Mouse (Mus musculus): ENCODE data around the gene Gpsm1. TPM values are rescaled to one million over a fixed set of nuclear protein-coding genes. Genes with fewer than 3 reads are reported as not detected.
A peak's percentile ranks its signal among the peaks of the same experiment; 100 is the strongest.

Gpsm1 gene
- polyA plus RNA-seq, 1 experiment from 2014 or later = 61.5 TPM

DNA sequence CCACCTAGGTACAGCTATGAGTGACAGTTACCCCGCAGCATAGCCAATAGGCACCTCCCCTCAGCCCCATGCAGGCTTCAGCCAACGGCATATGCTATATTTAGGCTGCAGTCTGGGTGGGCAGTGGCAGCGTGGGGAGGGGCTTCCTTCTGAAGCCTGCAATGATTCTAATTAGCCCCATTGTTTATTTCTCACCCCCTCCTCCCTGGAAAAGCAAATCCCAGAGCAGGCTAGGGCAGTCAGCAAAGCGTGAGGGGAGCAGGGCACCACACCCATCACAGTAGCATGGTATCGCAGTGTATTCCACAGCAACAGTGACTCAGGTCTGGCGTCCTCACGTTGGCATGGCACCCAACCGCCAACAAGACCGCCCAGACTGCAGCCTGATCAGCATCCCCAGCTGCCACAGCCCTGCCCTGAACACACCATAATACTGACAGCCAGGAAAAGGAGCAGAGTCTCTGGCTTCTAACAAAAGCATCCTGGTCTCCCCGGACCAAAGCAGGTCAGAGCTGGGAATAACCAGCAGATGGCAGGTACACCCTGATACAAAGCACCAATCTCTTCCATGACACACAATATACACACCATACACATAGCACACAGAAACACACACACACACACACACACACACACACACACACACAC is 17.0 kb upstream of the Gpsm1 start:
- H3K27ac ChIP-seq = no peak overlapping the region
- peak; percentile 66; the same call in 1 of the 2 replicates for ATAC-seq (ENCODE audit: low FRiP score, low read depth)

DNA sequence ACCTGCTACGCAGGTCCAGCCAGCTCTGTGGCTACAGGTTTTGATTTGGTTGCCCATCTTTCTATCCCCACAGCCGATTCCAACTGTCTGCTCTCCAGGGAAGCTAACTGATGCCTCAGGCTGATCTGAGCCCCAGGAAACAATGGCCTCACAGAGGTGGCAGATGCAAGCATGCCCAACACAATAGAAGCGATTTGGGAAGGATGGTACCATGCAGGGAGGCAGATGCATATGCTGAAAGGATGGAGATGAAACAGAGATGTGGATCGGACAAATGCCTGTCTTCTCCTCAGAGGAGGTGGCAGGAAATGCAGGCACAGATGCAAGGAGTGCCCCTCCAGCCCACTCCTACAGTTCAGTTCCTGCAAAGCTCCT is 16.5 kb upstream of the Gpsm1 start:
- H3K9me3 ChIP-seq = no peaks in the 10 kb centered on the region
- H3K4me3 ChIP-seq = no peak overlapping the region
- H3K27ac ChIP-seq = no peak overlapping the region
- H3K4me2 ChIP-seq (replicated peaks) = no peak overlapping the region
- WGBS = 18% methylated on average over 4 of the region's 4 CpGs
- ATAC-seq (ENCODE audit: low FRiP score, low read depth) = no peak
- peaks cover 15% of the 10 kb centered on the region for H3K27me3 ChIP-seq
- peaks cover 38% of the 10 kb centered on the region for H3K4me1 ChIP-seq
- H3K9ac ChIP-seq = no peak overlapping the region
- H3K36me3 ChIP-seq = no peaks in the 10 kb centered on the region

More for the DNA sequence above, 17.0 kb upstream of the Gpsm1 start:
- H3K27me3 ChIP-seq = peaks cover 15% of the 10 kb centered on the region
- peak overlapping the region; percentile 38 for H3K4me2 ChIP-seq (replicated peaks)
- H3K9me3 ChIP-seq = no peaks in the 10 kb centered on the region
- peaks cover 38% of the 10 kb centered on the region for H3K4me1 ChIP-seq
- H3K4me3 ChIP-seq = no peak overlapping the region
- WGBS = 5% methylated on average over 10 of the region's 10 CpGs
- 0 out of 2 replicates have a peak overlapping the region, but pooled peaks have one; percentile 25 for H3K9ac ChIP-seq
- H3K36me3 ChIP-seq = no peaks in the 10 kb centered on the region

DNA sequence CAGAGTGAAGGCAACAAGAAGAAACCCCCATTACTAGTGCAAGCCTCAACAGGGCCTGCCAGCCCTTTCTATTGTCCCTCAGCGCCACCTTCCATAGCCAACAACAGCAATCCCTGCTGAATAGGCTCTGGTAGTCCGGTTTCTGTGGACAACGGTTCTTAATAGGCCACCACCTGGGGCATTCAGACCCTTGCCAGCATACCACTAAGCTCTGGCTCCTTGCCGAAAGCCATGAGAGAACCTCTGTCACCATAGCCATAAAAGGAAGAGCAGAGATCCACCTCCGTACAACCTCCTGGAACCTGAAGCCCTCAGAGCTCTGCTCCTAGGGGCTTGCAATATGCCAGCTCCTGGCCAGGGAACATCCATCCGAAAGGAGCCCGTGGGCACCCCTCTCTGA is 16.0 kb upstream of the Gpsm1 start:
- no peak for ATAC-seq (ENCODE audit: low FRiP score, low read depth)
- Histone ChIP-seq H3K9ac (no peak overlapping the region), H3K4me2 (replicated peaks) (no peak overlapping the region), H3K27me3 (peaks cover 15% of the 10 kb centered on the region), H3K27ac (no peak overlapping the region), H3K4me3 (no peak overlapping the region), H3K36me3 (no peaks in the 10 kb centered on the region), H3K4me1 (peaks cover 38% of the 10 kb centered on the region), H3K9me3 (no peaks in the 10 kb centered on the region)
- 52% methylated on average over 7 of the region's 7 CpGs for WGBS

DNA sequence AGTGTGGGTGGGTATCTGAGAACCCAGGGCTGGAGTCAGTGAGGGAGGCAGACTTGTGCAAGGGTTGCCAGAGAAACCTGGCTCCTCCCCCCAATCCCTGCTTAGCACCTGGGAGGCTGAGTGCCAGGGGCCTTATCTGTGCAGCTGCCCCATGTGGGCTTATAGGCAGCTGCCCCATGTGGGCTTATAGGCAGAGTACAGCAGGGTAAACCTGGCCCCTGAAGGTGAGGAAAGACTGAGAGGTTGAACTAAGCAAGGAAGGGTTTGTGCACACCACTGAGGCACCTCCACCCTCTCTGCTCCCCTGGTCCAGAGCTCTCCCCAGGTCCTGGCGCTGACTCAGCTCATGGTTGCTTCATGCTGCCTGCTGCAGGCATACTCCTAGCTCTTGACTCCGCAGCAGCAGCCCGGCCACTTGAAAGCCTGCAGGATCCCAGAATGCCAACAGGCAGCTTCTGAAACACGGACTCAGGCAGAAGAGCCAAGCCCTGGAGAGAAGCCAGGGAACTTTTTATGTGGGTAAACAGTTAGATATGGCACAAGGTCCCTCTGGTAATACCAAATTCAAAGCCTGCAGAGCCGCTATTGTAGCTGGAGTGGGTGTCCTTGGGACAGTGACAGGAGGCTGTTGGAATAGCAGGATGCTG is 15.0 kb upstream of the Gpsm1 start:
- WGBS = 45% methylated on average over 5 of the region's 5 CpGs
- Histone ChIP-seq H3K9ac (0 out of 2 replicates have a peak overlapping the region, but pooled peaks have one; percentile 15), H3K27me3 (peaks cover 15% of the 10 kb centered on the region), H3K9me3 (no peaks in the 10 kb centered on the region), H3K4me1 (peaks cover 38% of the 10 kb centered on the region), H3K27ac (no peak overlapping the region), H3K4me3 (no peak overlapping the region), H3K36me3 (no peaks in the 10 kb centered on the region), H3K4me2 (replicated peaks) (no peak overlapping the region)
- no peak for ATAC-seq (ENCODE audit: low FRiP score, low read depth)

DNA sequence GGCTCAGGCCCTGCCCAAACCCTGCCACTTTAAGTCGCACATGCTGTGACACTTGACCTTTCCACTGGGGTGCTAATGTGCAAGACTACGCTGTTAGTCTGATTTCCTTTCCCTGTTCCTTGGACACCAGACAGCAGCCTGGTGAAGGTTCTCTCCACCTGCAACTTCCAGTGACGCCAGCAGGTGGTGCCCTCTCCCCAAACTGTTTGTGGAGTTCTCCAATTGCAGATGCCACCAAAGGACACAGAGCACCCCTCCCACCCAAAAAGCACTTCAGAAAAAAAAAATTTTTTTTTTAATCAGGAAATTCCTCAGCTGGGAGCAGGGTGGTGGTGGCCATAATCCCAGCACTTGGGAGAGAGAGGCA is 14.5 kb upstream of the Gpsm1 start:
- Histone ChIP-seq H3K9ac (0 out of 2 replicates have a peak overlapping the region, but pooled peaks have one; percentile 15), H3K27me3 (peaks cover 15% of the 10 kb centered on the region), H3K4me1 (peaks cover 38% of the 10 kb centered on the region), H3K4me3 (no peak overlapping the region), H3K4me2 (replicated peaks) (no peak overlapping the region), H3K27ac (no peak overlapping the region), H3K9me3 (no peaks in the 10 kb centered on the region), H3K36me3 (no peaks in the 10 kb centered on the region)
- WGBS = 0% methylated on average over 3 of the region's 3 CpGs
- ATAC-seq (ENCODE audit: low FRiP score, low read depth) = peak; percentile 31; the same call in 1 of the 2 replicates

DNA sequence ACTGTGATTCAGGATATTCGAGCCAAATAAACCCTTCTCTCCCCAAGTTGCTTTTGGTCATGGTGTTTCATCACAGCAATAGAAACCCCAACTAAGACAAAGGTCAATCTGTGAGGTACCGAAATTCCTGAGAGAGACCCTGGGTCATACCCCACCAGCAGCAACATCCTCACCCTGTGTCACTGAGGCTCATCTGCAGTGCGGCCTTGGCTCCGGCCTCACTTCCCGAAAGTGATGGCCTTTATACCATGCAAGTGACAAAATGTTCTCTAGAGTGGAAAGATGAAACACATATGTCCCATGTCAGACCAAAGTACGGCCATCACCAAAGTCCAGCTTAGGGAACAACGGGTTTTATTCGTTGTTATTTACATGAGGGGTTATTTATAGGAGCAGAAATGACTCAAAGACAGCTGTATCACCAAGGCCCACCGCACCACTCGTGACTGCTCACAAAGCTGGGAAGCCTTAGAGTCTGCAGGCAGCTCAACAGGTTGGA is 13.3 kb upstream of the Gpsm1 start:
- H3K9ac ChIP-seq = no peak overlapping the region
- no peak for ATAC-seq (ENCODE audit: low FRiP score, low read depth)
- H3K4me1 ChIP-seq = peaks cover 29% of the 10 kb centered on the region
- WGBS = 87% methylated on average over 10 of the region's 10 CpGs
- peaks cover 15% of the 10 kb centered on the region for H3K27me3 ChIP-seq
- no peaks in the 10 kb centered on the region for H3K9me3 ChIP-seq
- no peak overlapping the region for H3K4me3 ChIP-seq
- no peaks in the 10 kb centered on the region for H3K36me3 ChIP-seq
- H3K4me2 ChIP-seq (replicated peaks) = no peak overlapping the region
- H3K27ac ChIP-seq = no peak overlapping the region

DNA sequence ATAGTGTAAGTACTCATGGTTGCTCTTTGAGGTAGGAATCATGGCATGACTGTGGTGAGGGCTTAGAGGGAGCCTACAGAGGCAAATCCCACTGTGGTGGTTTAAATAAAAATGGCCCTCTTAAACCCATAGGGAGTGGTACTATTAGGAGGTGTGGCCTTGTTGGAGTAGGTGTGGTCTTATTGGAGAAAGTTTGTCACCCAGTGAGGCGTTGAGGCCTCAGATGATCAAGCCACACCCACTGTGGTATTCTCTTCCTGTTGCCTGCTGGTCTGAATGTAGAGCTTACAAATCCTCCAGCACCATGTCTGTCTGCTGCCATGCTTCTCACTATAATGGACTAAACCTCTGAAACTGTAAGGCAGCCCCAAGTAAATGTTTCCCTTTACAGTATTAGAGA is 10.6 kb upstream of the Gpsm1 start:
- H3K9ac ChIP-seq = no peak overlapping the region
- no peak overlapping the region for H3K4me2 ChIP-seq (replicated peaks)
- H3K4me3 ChIP-seq = no peak overlapping the region
- no peaks in the 10 kb centered on the region for H3K36me3 ChIP-seq
- WGBS = 83% methylated on average over 1 of the region's 1 CpGs
- H3K9me3 ChIP-seq = no peaks in the 10 kb centered on the region
- peaks cover 17% of the 10 kb centered on the region for H3K4me1 ChIP-seq
- no peak for ATAC-seq (ENCODE audit: low FRiP score, low read depth)
- H3K27me3 ChIP-seq = peaks cover 8% of the 10 kb centered on the region
- H3K27ac ChIP-seq = no peak overlapping the region

DNA sequence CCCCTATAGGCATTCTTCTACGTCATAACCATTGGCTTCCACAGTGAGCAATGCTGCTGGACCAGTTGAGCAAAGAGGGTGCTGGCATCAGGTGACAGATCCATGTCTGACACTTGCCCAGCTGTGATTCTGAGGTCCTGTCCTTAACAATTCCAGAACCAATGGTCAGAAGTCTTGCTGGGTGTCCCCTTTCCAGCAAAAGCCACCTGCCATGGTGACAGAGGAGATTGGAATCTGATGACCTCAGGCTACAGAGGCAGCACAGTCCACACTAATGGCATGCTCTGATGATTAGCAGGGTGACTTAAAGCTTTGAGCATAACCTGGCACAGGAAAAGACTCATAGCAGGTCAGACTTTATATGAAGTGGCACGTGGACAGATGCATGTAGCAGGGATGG is 9.8 kb upstream of the Gpsm1 start:
- Histone ChIP-seq H3K9ac (no peak overlapping the region), H3K4me3 (no peak overlapping the region), H3K27ac (no peak overlapping the region), H3K27me3 (no peaks in the 10 kb centered on the region; the same call in 1 of the 2 replicates), H3K9me3 (no peaks in the 10 kb centered on the region), H3K4me2 (replicated peaks) (no peak overlapping the region), H3K36me3 (no peaks in the 10 kb centered on the region), H3K4me1 (peaks cover 22% of the 10 kb centered on the region)
- ATAC-seq (ENCODE audit: low FRiP score, low read depth) = no peak
- WGBS = 76% methylated on average over 2 of the region's 2 CpGs

DNA sequence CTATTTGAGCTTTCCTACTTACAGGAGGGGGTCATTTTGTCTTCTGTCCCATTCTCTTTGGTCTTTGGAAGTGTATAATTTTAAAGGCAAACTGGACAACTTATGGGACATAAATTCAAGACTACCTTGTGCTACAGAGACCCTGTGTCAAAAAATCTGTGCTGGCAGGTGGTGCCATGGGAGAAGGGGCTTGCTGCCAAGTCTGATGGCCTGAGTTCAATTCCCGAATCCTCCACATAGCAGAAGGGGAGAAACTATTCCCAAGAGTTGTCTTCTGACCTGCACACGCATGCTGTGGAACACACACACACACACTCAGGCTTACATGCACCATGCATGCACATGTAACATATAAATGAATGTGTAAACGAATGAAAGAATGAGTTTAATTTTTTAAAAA is 8.6 kb upstream of the Gpsm1 start:
- H3K4me2 ChIP-seq (replicated peaks) = no peak overlapping the region
- ATAC-seq (ENCODE audit: low FRiP score, low read depth) = no peak
- no peak overlapping the region for H3K9ac ChIP-seq
- no peaks in the 10 kb centered on the region for H3K36me3 ChIP-seq
- no peaks in the 10 kb centered on the region for H3K9me3 ChIP-seq
- H3K4me1 ChIP-seq = peaks cover 24% of the 10 kb centered on the region
- no peak overlapping the region for H3K27ac ChIP-seq
- 85% methylated on average over 3 of the region's 3 CpGs for WGBS
- no peak overlapping the region for H3K4me3 ChIP-seq
- H3K27me3 ChIP-seq = no peaks in the 10 kb centered on the region

DNA sequence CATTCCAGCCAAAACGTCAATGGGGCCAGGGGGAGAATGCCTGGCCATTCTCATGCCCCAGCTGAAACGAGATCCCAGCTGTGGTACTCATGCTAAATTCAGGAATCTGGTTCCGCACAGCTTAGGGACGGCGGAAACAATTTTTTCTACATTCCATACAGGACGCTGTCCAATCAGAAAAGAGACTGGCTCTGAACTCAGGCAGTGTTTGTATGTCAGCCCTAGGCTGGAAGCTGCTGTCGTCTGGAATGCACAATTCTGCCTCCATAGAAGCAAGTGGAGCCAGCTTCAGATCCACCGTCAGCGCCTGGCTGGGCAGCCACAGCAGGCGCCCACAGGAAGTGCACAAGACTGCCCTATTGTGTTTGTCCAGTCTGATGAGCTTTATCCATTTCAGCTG is 5.6 kb upstream of the Gpsm1 start:
- Histone ChIP-seq H3K27ac (peak overlapping the region; percentile 94), H3K4me3 (no peak overlapping the region), H3K36me3 (no peaks in the 10 kb centered on the region), H3K4me1 (peaks cover 37% of the 10 kb centered on the region), H3K4me2 (replicated peaks) (peak overlapping the region; percentile 41), H3K9me3 (no peaks in the 10 kb centered on the region), H3K9ac (no peak overlapping the region), H3K27me3 (no peaks in the 10 kb centered on the region)
- peak; percentile 91 for ATAC-seq (ENCODE audit: low FRiP score, low read depth)
- WGBS = 6% methylated on average over 10 of the region's 10 CpGs

DNA sequence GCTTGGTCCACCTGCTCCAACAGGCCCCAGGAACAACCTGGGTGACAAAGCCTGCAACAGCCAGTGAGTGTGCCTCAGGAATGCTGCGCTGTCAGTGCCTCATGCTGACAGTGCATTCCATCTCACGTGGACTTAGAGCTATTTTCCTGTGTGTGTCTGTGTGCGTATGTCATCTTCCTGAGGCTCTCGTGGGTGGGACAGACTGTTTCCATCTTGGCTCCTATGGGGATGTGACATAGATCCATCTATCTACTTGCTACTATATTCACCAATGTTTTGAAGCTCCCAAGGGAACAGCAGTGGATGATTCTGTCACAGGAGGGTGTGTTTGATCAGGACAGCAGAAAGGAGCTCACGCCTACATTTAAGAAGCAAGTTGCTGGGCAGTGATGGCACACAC is 3.4 kb upstream of the Gpsm1 start:
- peaks cover 51% of the 10 kb centered on the region for H3K4me1 ChIP-seq
- H3K4me2 ChIP-seq (replicated peaks) = no peak overlapping the region
- 80% methylated on average over 5 of the region's 5 CpGs for WGBS
- H3K27me3 ChIP-seq = no peaks in the 10 kb centered on the region
- ATAC-seq (ENCODE audit: low FRiP score, low read depth) = no peak
- H3K9me3 ChIP-seq = no peaks in the 10 kb centered on the region
- H3K9ac ChIP-seq = no peak overlapping the region
- H3K4me3 ChIP-seq = no peak overlapping the region
- H3K27ac ChIP-seq = no peak overlapping the region
- H3K36me3 ChIP-seq = no peaks in the 10 kb centered on the region

DNA sequence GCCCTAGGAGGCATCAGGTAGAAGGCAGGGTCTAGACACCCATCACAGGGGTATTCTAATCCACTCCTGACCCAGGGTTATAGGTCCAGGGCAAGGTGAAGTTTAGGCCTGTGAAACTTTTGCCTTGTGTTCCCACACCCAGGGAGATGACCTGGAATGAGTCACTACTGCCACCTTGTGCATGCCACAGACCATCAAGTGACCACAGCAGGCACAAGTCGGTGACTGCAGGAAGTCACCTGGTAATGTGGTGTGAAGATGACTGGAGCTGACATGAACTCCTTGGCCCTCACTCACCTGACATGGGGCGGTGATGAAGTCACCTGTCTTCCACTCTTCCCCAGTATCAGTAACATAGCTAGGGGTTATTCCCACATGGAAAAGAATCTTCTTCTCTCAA is 2.5 kb upstream of the Gpsm1 start:
- no peak overlapping the region for H3K4me2 ChIP-seq (replicated peaks)
- H3K27ac ChIP-seq = no peak overlapping the region
- peaks cover 59% of the 10 kb centered on the region for H3K4me1 ChIP-seq

More for the DNA sequence above, 2.5 kb upstream of the Gpsm1 start:
- no peak for ATAC-seq (ENCODE audit: low FRiP score, low read depth)
- Histone ChIP-seq H3K36me3 (peaks cover 1% of the 10 kb centered on the region; the same call in 1 of the 2 replicates), H3K4me3 (no peak overlapping the region), H3K27me3 (no peaks in the 10 kb centered on the region), H3K9me3 (no peaks in the 10 kb centered on the region), H3K9ac (no peak overlapping the region)
- 65% methylated on average over 2 of the region's 2 CpGs for WGBS
